Mouse (Mus musculus) kidney, embryonic 16.5 days (tissue): ENCODE results near the gene Nsmf. TPM values are rescaled to one million over a fixed set of nuclear protein-coding genes. Genes with fewer than 3 reads are reported as not detected.

Experiments
- ATAC-seq: fragments of 200-750 bp; cut with Nextera tagmentation; 2 replicates; pipeline ENCODE4 v1.8.0; 2017; ENCODE audit warnings: moderate TSS enrichment; ENCODE audit not compliant: low FRiP score, low TSS enrichment
- H3K27ac ChIP-seq: fragments of 300-500 bp; sonication (generic); 2 replicates; pipeline ENCODE4 v1.5.1; 2014; ENCODE audit warnings: low read length
- H3K27me3 ChIP-seq: fragments of 300-500 bp; sonication (generic); 2 replicates; pipeline ENCODE4 v1.6.1; 2014; ENCODE audit warnings: low read length, control low read depth, mixed read lengths; ENCODE audit not compliant: insufficient read depth
- H3K36me3 ChIP-seq: fragments of 300-500 bp; sonication (generic); 2 replicates; pipeline ENCODE4 v1.6.1; 2014; ENCODE audit warnings: low read length, control low read depth, mixed read lengths; ENCODE audit not compliant: insufficient read depth
- H3K4me1 ChIP-seq: fragments of 300-500 bp; sonication (generic); 2 replicates; pipeline ENCODE4 v1.6.1; 2014; ENCODE audit warnings: low read length, control low read depth, mixed read lengths; ENCODE audit not compliant: insufficient read depth
- H3K4me2 ChIP-seq: fragments of 300-500 bp; sonication (generic); replicated peaks from 2 replicates; pipeline ENCODE4 v1.6.1; 2014; ENCODE audit warnings: low read depth, low read length
- H3K4me3 ChIP-seq: fragments of 300-500 bp; sonication (generic); 2 replicates; pipeline ENCODE4 v1.5.1; 2014; ENCODE audit warnings: mild to moderate bottlenecking, low read length
- H3K9ac ChIP-seq: fragments of 300-500 bp; sonication (generic); replicated peaks from 2 replicates; pipeline ENCODE4 v1.6.1; 2014; ENCODE audit warnings: low read length
- H3K9me3 ChIP-seq: fragments of 300-500 bp; sonication (generic); 2 replicates; pipeline ENCODE4 v1.6.1; 2016; ENCODE audit warnings: low read length, control low read depth
- WGBS: fragments of 180-500 bp; shearing (Covaris S2); extraction: QIAGEN DNeasy Blood & Tissue Kit; methylation state at CpG from one replicate; pipeline ENCODE4 v1.1.7; 2014; 5-methylcytosine and 5-hydroxymethylcytosine counted together
- polyA plus RNA-seq: library from polyadenylated mRNA; unstranded; fragments of >200 nt; fragmentation: Nextera tagmentation; extraction: Ambion mirVana; gene quantifications from 2 replicates; pipeline ENCODE4 v1.2.1, GENCODE M21; 2015

Gene Nsmf
- polyA plus RNA-seq, 1 experiment from 2014 or later = 101 TPM

- Histone ChIP-seq H3K4me3 (peak overlapping the region; percentile 67), H3K9ac (peak overlapping the region; percentile 81), H3K27me3 (no peaks in the 10 kb centered on the region), H3K9me3 (no peaks in the 10 kb centered on the region), H3K4me1 (peaks cover 10% of the 10 kb centered on the region), H3K27ac (no peak overlapping the region), H3K36me3 (peaks cover 13% of the 10 kb centered on the region), H3K4me2 (peak overlapping the region; percentile 79)
- WGBS = 40% methylated on average over 2 of the region's 2 CpGs
- ATAC-seq = peak; percentile 30
Observed at GRCm38 (mm10) chr2:25055068-25055405, 882 bp downstream of the Nsmf start.

- H3K4me3 ChIP-seq = peak overlapping the region; percentile 67
- H3K9me3 ChIP-seq = no peaks in the 10 kb centered on the region
- peak overlapping the region; percentile 79 for H3K4me2 ChIP-seq
- H3K4me1 ChIP-seq = peaks cover 10% of the 10 kb centered on the region
- H3K9ac ChIP-seq = peak overlapping the region; percentile 81
- no peak overlapping the region for H3K27ac ChIP-seq
- ATAC-seq = no peak
- no peaks in the 10 kb centered on the region for H3K27me3 ChIP-seq
- 93% methylated on average over 21 of the region's 21 CpGs for WGBS
- H3K36me3 ChIP-seq = peaks cover 18% of the 10 kb centered on the region
Observed at GRCm38 (mm10) chr2:25055409-25056155, 1.4 kb downstream of the Nsmf start.

DNA sequence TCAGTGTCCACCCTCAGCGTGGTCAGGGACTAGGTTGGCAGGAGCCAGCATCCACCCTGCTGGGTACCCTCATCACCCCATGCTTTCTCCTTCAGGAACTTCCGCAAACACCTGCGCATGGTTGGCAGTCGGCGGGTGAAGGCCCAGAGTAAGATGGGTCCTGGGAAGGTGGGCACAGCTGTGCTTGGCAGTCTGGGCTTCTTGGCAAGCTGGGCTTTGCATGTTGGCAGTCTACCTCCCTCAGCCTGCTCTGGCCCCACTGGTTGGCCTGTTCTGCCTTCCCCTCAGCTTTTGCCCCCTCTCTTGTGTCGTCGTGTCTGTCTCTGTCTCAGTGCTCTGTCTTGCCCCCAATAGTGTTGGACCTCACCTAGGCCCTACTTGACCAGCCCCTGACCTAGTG, 4.8 kb downstream of the Nsmf start:
- no peak overlapping the region for H3K4me3 ChIP-seq
- H3K27me3 ChIP-seq = no peaks in the 10 kb centered on the region
- H3K36me3 ChIP-seq = peaks cover 40% of the 10 kb centered on the region
- no peak for ATAC-seq
- H3K4me1 ChIP-seq = peaks cover 10% of the 10 kb centered on the region
- no peaks in the 10 kb centered on the region for H3K9me3 ChIP-seq
- WGBS = 95% methylated on average over 7 of the region's 7 CpGs
- no peak overlapping the region for H3K4me2 ChIP-seq
- no peak overlapping the region for H3K9ac ChIP-seq
- no peak overlapping the region for H3K27ac ChIP-seq

DNA sequence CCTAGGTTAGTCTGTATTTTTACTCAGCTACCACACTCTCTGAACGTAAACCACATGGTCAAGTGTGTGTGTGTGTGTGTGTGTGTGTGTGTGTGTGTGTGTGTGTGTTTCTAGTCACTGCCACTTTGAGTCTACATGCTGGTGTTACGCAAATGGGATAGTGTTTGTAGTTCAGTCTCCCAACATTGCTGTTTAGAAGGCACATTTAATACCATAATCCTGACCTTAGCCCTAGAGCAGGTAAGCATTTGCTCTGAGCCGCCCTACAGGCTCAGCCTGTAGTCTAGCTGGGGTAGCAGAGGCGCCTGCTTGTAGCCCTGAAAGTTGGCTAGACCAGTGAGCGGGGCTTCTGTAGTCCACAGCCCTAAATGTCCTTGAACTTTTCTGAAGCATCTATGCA, 9.4 kb downstream of the Nsmf start:
- H3K27ac ChIP-seq = no peak overlapping the region
- H3K4me3 ChIP-seq = no peak overlapping the region
- no peak overlapping the region for H3K9ac ChIP-seq
- H3K9me3 ChIP-seq = no peaks in the 10 kb centered on the region
- no peak for ATAC-seq
- peaks cover 34% of the 10 kb centered on the region for H3K36me3 ChIP-seq
- H3K27me3 ChIP-seq = no peaks in the 10 kb centered on the region
- no peak overlapping the region for H3K4me2 ChIP-seq
- no peaks in the 10 kb centered on the region for H3K4me1 ChIP-seq
- WGBS = 97% methylated on average over 5 of the region's 5 CpGs

DNA sequence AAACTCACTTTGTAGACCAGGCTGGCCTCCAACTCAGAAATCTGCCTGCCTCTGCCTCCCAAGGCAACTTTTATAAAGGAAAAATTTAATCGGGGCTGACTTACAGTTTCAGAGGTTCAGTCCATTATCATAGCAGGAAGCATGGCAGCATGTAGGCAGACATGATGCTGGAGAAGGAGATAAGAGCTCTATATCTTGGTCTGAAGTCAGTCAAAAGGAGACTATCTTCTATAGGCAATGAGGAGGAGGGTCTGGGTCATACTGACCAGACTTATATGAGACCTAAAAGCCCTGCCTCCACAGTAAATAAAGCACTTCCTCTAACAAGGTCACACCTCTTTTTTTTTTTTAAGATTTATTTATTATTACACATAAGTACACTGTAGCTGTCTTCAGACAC, 10.1 kb downstream of the Nsmf start:
- H3K4me2 ChIP-seq = no peak overlapping the region
- no peaks in the 10 kb centered on the region for H3K9me3 ChIP-seq
- H3K4me3 ChIP-seq = no peak overlapping the region
- no peak overlapping the region for H3K27ac ChIP-seq
- ATAC-seq = no peak
- H3K36me3 ChIP-seq = peaks cover 34% of the 10 kb centered on the region
- H3K9ac ChIP-seq = no peak overlapping the region
- WGBS = 90% methylated on average over 1 of the region's 1 CpGs
- 0 out of 2 replicates have a peak, but pooled peaks cover 2% of the 10 kb centered on the region for H3K4me1 ChIP-seq
- H3K27me3 ChIP-seq = no peaks in the 10 kb centered on the region

GRCm38 (mm10) chr2:25065537-25065936, 11.4 kb downstream of the Nsmf start:
- peaks cover 22% of the 10 kb centered on the region for H3K36me3 ChIP-seq
- no peak overlapping the region for H3K4me2 ChIP-seq
- no peak overlapping the region for H3K9ac ChIP-seq
- H3K4me3 ChIP-seq = no peak overlapping the region
- H3K9me3 ChIP-seq = no peaks in the 10 kb centered on the region
- H3K27me3 ChIP-seq = no peaks in the 10 kb centered on the region
- H3K4me1 ChIP-seq = 0 out of 2 replicates have a peak, but pooled peaks cover 5% of the 10 kb centered on the region
- no peak for ATAC-seq
- H3K27ac ChIP-seq = no peak overlapping the region

GRCm38 (mm10) chr2:25066552-25066951, 12.4 kb downstream of the Nsmf start:
- H3K36me3 ChIP-seq = peaks cover 13% of the 10 kb centered on the region
- H3K4me2 ChIP-seq = no peak overlapping the region
- no peaks in the 10 kb centered on the region for H3K27me3 ChIP-seq
- H3K27ac ChIP-seq = no peak overlapping the region
- no peaks in the 10 kb centered on the region for H3K9me3 ChIP-seq
- WGBS = 81% methylated on average over 4 of the region's 4 CpGs
- ATAC-seq = no peak
- H3K4me3 ChIP-seq = no peak overlapping the region
- no peak overlapping the region for H3K9ac ChIP-seq
- H3K4me1 ChIP-seq = 0 out of 2 replicates have a peak, but pooled peaks cover 5% of the 10 kb centered on the region

GRCm38 (mm10) chr2:25069537-25069936, 15.4 kb downstream of the Nsmf start:
- no peak for ATAC-seq
- Histone ChIP-seq H3K4me3 (no peak overlapping the region), H3K27me3 (no peaks in the 10 kb centered on the region), H3K36me3 (no peaks in the 10 kb centered on the region), H3K4me1 (0 out of 2 replicates have a peak, but pooled peaks cover 7% of the 10 kb centered on the region), H3K9ac (no peak overlapping the region), H3K27ac (no peak overlapping the region), H3K4me2 (no peak overlapping the region), H3K9me3 (no peaks in the 10 kb centered on the region)
- 76% methylated on average over 4 of the region's 4 CpGs for WGBS

GRCm38 (mm10) chr2:25072398-25072797, 18.2 kb downstream of the Nsmf start:
- H3K9ac ChIP-seq = no peak overlapping the region
- WGBS = 82% methylated on average over 4 of the region's 4 CpGs

DNA sequence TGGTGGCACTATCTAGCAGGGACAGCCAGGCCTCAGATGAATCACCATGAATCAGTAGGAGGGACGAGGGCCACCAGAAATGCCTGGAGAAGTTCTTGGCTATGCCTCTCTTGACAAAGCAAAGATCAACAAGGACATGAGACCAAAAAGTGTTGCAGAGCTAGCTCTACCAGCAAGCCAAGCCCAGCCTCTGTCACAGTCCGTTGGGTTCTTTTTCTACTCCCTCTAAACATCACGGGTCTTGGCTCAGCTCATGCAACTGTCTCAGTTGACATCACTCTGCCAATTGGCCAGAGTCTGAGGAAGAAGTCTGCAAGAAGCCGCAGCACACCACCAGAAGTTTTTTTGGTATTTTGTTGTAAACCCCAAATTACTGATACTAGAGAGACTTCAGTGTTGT, 21.4 kb downstream of the Nsmf start:
- Histone ChIP-seq H3K4me3 (no peak overlapping the region), H3K9me3 (no peaks in the 10 kb centered on the region), H3K4me2 (no peak overlapping the region), H3K27ac (peak overlapping the region; percentile 38; the same call in 1 of the 2 replicates), H3K36me3 (no peaks in the 10 kb centered on the region), H3K27me3 (no peaks in the 10 kb centered on the region), H3K4me1 (peaks cover 14% of the 10 kb centered on the region), H3K9ac (no peak overlapping the region)
- peak; percentile 73; the same call in 1 of the 2 replicates for ATAC-seq
- 46% methylated on average over 4 of the region's 4 CpGs for WGBS

More at GRCm38 (mm10) chr2:25072398-25072797, 18.2 kb downstream of the Nsmf start:
- Histone ChIP-seq H3K9me3 (no peaks in the 10 kb centered on the region), H3K4me3 (no peak overlapping the region), H3K27me3 (no peaks in the 10 kb centered on the region), H3K4me1 (peaks cover 19% of the 10 kb centered on the region), H3K36me3 (no peaks in the 10 kb centered on the region), H3K27ac (no peak overlapping the region), H3K4me2 (no peak overlapping the region)
- no peak for ATAC-seq
